Mouse (Mus musculus) olfactory bulb, adult 2 months (tissue): ENCODE measurements around the gene Tnfrsf14.

ENCODE experiments used
- CTCF ChIP-seq: fragments of 200-500 bp; IDR thresholded peaks from 2 replicates; pipeline ENCODE4 v1.5.1; 2012; ENCODE audit warnings: low read depth, mild to moderate bottlenecking, low read length, moderate library complexity; ENCODE audit not compliant: insufficient read depth
- POLR2A ChIP-seq: fragments of 200-500 bp; IDR thresholded peaks from 2 replicates; pipeline ENCODE4 v1.6.1; 2012; ENCODE audit warnings: mild to moderate bottlenecking, low read depth, low read length, moderate library complexity; ENCODE audit not compliant: insufficient read depth

- TF ChIP-seq POLR2A (no peak), CTCF (no peak)
Observed at GRCm38 (mm10) chr4:154940156-154940555, 11.8 kb upstream of the Tnfrsf14 start.
